Mouse (Mus musculus): ENCODE results near the gene Trnt1.

- TF ChIP-seq POLR2A (IDR thresholded peaks at IDR 0.05; ENCODE audit: borderline replicate concordance, extremely low read depth, insufficient read depth, insufficient read length, poor library complexity, severe bottlenecking) (no peak), CTCF (IDR thresholded peaks at IDR 0.05; ENCODE audit: borderline replicate concordance, extremely low read depth, insufficient read depth, insufficient read length) (no peak)
These were observed 8.3 kb upstream of the Trnt1 start for GRCm38 (mm10) chr6:106760473-106761218.
